Mouse (Mus musculus): Measurements from ENCODE around the gene Arhgef33.

GRCm38 (mm10) chr17:80311761-80312160 lies 4.6 kb downstream of the Arhgef33 start:
- TF ChIP-seq CTCF (IDR thresholded peaks at IDR 0.05; ENCODE audit: control insufficient read depth, insufficient read depth, insufficient read length) (no peak), USF1 (IDR thresholded peaks at IDR 0.05; ENCODE audit: low read depth) (no peak), MAX (IDR thresholded peaks at IDR 0.05) (no peak), FOSL1 (IDR thresholded peaks at IDR 0.05; ENCODE audit: insufficient read depth, low read length, poor library complexity, severe bottlenecking) (no peak), MYOD1 (IDR thresholded peaks at IDR 0.05; ENCODE audit: control insufficient read depth, insufficient read length, low read depth) (no peak), CEBPB (IDR thresholded peaks at IDR 0.05; ENCODE audit: low read depth) (no peak)

All from C2C12 (cell line).